Mouse (Mus musculus) left cerebral cortex, postnatal 4 days (tissue): Measurements from ENCODE around the gene Nxn. TPM values are rescaled to one million over a fixed set of nuclear protein-coding genes. Genes with fewer than 3 reads are reported as not detected.
"Not testable (repeated sequence)": the region's sequence is repeated elsewhere in the genome, so short reads cannot be mapped to it uniquely, and the experiment has no call there.

Experiments used
- DNase-seq: peaks from one replicate; pipeline ENCODE4 v3.0.0-alpha.2; 2022
- intact Hi-C: fragments of 180-260 bp; cut with DNase I; formaldehyde crosslinking; loops from one replicate; pipeline ENCODE4 v1.15.1; 2025
- total RNA-seq, 2 experiments: library from RNA; stranded (reverse); gene quantifications; 2 replicates each; pipeline ENCODE4 v1.2.3; 2021

Gene Nxn
- total RNA-seq, 2 experiments from 2014 or later = 12.4 to 15.7 TPM

GRCm38 (mm10) chr11:76242901-76243810, 155.8 kb downstream of the Nxn start, which contains the start of the genes Mrm3 and Glod4:
Gene Mrm3 (plus strand): TSS chr11:76243715.
Gene Glod4 (minus strand): TSS chr11:76243725.
- DNase-seq = peak; percentile 94
- intact Hi-C loops = no loop called here

GRCm38 (mm10) chr11:76239750-76240149, 159.2 kb downstream of the Nxn start:
- intact Hi-C loops = no loop called here
- no peak for DNase-seq

GRCm38 (mm10) chr11:76236136-76236535, 162.8 kb downstream of the Nxn start:
- no peak for DNase-seq
- intact Hi-C loops = no loop called here

- no peak for DNase-seq
- intact Hi-C loops = no loop called here
These were observed 173.9 kb downstream of the Nxn start for GRCm38 (mm10) chr11:76225051-76225450.

- no peak for DNase-seq
- intact Hi-C loops = no loop called here
These were observed 174.3 kb downstream of the Nxn start for GRCm38 (mm10) chr11:76224631-76225030.

- DNase-seq = peak; percentile 98
- intact Hi-C loops = no loop called here
These were observed 181.5 kb downstream of the Nxn start, which contains the start of the genes Dbil5 and Gemin4 for GRCm38 (mm10) chr11:76217390-76217800. Gene Dbil5 (plus strand): TSS chr11:76217608. Gene Gemin4 (minus strand): TSS chr11:76217664.

GRCm38 (mm10) chr11:76216681-76217389, 182.1 kb downstream of the Nxn start:
- DNase-seq = peak; percentile 15
- intact Hi-C loops = no loop called here

GRCm38 (mm10) chr11:76216049-76216540, 182.8 kb downstream of the Nxn start:
- no peak for DNase-seq

GRCm38 (mm10) chr11:76215011-76215410, 183.9 kb downstream of the Nxn start:
- intact Hi-C loops = no loop called here
- DNase-seq = no peak

More at GRCm38 (mm10) chr11:76216049-76216540, 182.8 kb downstream of the Nxn start:
- intact Hi-C loops = no loop called here

- no peak for DNase-seq
- intact Hi-C loops = no loop called here
These were observed 185.1 kb downstream of the Nxn start for GRCm38 (mm10) chr11:76213841-76214240.

- intact Hi-C loops, DNase-seq: not testable (repeated sequence)
These were observed 187.3 kb downstream of the Nxn start for GRCm38 (mm10) chr11:76211595-76211994.

GRCm38 (mm10) chr11:76210228-76210985, 188.5 kb downstream of the Nxn start:
- intact Hi-C loops = no loop called here

More at GRCm38 (mm10) chr11:76210228-76210985, 188.5 kb downstream of the Nxn start:
- no peak for DNase-seq

Other genes with a start within 250 kb of the Nxn start
- 10 to 100 TPM; 75.1 to 86.2 TPM for gene Vps53, start 219.5 kb downstream of the Nxn start, total RNA-seq
- gene Fam57a, start 219.5 kb downstream of the Nxn start, total RNA-seq = 10 to 100 TPM; 22.9 to 25.9 TPM
- not detected for gene Dbil5, start 181.5 kb downstream of the Nxn start, total RNA-seq
- gene Gemin4, start 181.5 kb downstream of the Nxn start, total RNA-seq = 10 to 100 TPM in 1 of 2 experiments, 1 to 10 TPM in 1; 7.7 to 10.3 TPM
- 10 to 100 TPM; 14.0 to 16.8 TPM for gene Mrm3, start 155.4 kb downstream of the Nxn start, total RNA-seq
- 10 to 100 TPM; 49.7 to 62.0 TPM for gene Glod4, start 155.4 kb downstream of the Nxn start, total RNA-seq
- 10 to 100 TPM; 34.1 to 38.0 TPM for gene Timm22, start 7.8 kb upstream of the Nxn start, total RNA-seq
- gene Abr, start 223.2 kb upstream of the Nxn start, total RNA-seq = 100 to 1,000 TPM; 267 to 280 TPM